Mouse (Mus musculus): Measurements from ENCODE around the gene Tcp11l1. TPM values are rescaled to one million over a fixed set of nuclear protein-coding genes. Genes with fewer than 3 reads are reported as not detected.

The Tcp11l1 gene
- polyA plus RNA-seq, 1 experiment from 2014 or later: 4.6 TPM

DNA sequence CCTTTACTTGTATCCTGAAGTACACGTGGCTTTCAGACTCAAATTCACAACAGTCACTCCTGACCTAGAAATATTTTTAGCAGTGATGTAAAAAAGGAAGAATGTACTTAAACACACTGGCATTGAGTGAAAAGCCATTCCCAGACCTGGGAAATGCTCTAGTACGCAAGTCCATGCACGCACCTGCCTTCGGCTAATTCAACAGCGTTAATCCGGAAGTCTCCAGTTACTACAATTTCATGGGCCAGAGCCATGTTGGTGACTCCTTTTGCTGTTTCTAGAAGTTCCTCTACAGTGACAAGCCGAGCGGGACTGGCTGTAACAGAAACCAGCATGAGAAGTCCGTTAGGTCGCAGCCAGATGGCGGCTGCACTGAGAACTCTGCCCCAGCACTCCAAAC lies 12.3 kb downstream of the Tcp11l1 start:
- Histone ChIP-seq H3K36me3 (ENCODE audit: control insufficient read depth, insufficient read depth) (no peaks in the 10 kb centered on the region), H3K4me2 (ENCODE audit: low read depth, low read length) (no peak overlapping the region), H3K9me3 (replicated peaks; ENCODE audit: control insufficient read depth, low read length) (no peaks in the 10 kb centered on the region), H3K9ac (ENCODE audit: low read depth, low read length) (no peak overlapping the region), H3K27ac (ENCODE audit: low read length) (no peak overlapping the region), H3K4me3 (ENCODE audit: low read depth, low read length) (no peak overlapping the region), H3K4me1 (ENCODE audit: control insufficient read depth, low read depth, low read length) (no peaks in the 10 kb centered on the region; the same call in 1 of the 2 replicates), H3K27me3 (ENCODE audit: control insufficient read depth, insufficient read depth, low read depth, low read length) (no peaks in the 10 kb centered on the region)
- ATAC-seq (ENCODE audit: low read depth): no peak
- 74% methylated on average over 11 of the region's 11 CpGs for WGBS (ENCODE audit: insufficient replicate concordance)

DNA sequence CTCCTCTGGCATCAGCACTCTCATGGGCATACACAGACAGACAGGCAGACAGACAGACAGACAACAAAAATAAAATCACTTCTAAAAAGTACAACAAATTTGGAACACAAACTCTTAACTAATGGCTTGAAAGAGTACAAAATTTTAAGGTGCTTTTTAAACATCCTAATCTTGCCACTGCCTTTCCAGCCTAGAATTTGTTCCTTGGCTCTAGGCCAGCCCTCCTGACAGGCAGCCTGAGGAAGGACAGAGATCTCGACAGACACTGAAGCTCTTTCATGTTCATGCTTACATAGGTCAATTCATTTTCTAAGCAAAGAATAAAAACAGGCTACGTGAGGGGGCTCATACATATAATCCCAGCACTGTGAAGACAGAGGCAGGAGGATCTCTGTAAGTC lies 19.4 kb downstream of the Tcp11l1 start:
- 41% methylated on average over 2 of the region's 2 CpGs for WGBS (ENCODE audit: insufficient replicate concordance)
- H3K27ac ChIP-seq (ENCODE audit: low read length): no peak overlapping the region
- H3K4me3 ChIP-seq (ENCODE audit: low read depth, low read length): no peak overlapping the region
- no peaks in the 10 kb centered on the region for H3K36me3 ChIP-seq (ENCODE audit: control insufficient read depth, insufficient read depth)
- H3K4me2 ChIP-seq (ENCODE audit: low read depth, low read length): no peak overlapping the region
- ATAC-seq (ENCODE audit: low read depth): no peak
- no peak overlapping the region for H3K9ac ChIP-seq (ENCODE audit: low read depth, low read length)
- H3K4me1 ChIP-seq (ENCODE audit: control insufficient read depth, low read depth, low read length): peaks cover 4% of the 10 kb centered on the region; the same call in 1 of the 2 replicates
- H3K9me3 ChIP-seq (replicated peaks; ENCODE audit: control insufficient read depth, low read length): no peaks in the 10 kb centered on the region
- H3K27me3 ChIP-seq (ENCODE audit: control insufficient read depth, insufficient read depth, low read depth, low read length): no peaks in the 10 kb centered on the region

DNA sequence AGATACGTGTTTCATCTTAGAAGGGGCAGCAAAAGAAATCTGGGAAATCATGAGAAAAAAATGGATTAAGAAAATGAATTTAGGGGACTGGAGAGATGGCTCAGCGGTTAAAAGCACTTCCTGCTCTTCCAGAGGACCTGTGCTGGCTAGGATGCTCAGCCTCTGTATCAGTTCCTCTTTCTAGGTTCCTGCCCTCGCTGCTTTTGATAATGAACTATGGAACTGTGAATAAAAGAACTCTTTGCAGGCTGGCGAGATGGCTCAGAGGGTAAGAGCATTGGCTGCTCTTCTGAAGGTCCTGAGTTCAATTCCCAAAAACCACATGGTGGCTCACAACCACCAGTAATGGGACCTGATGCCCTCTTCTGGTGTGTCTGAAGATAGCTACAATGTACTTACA lies 21.2 kb downstream of the Tcp11l1 start:
- 30% methylated on average over 4 of the region's 4 CpGs for WGBS (ENCODE audit: insufficient replicate concordance)
- Histone ChIP-seq H3K36me3 (ENCODE audit: control insufficient read depth, insufficient read depth) (no peaks in the 10 kb centered on the region), H3K9ac (ENCODE audit: low read depth, low read length) (no peak overlapping the region), H3K4me3 (ENCODE audit: low read depth, low read length) (no peak overlapping the region), H3K4me1 (ENCODE audit: control insufficient read depth, low read depth, low read length) (peaks cover 4% of the 10 kb centered on the region; the same call in 1 of the 2 replicates), H3K27ac (ENCODE audit: low read length) (no peak overlapping the region), H3K9me3 (replicated peaks; ENCODE audit: control insufficient read depth, low read length) (no peaks in the 10 kb centered on the region), H3K27me3 (ENCODE audit: control insufficient read depth, insufficient read depth, low read depth, low read length) (no peaks in the 10 kb centered on the region), H3K4me2 (ENCODE audit: low read depth, low read length) (no peak overlapping the region)
- no peak for ATAC-seq (ENCODE audit: low read depth)

DNA sequence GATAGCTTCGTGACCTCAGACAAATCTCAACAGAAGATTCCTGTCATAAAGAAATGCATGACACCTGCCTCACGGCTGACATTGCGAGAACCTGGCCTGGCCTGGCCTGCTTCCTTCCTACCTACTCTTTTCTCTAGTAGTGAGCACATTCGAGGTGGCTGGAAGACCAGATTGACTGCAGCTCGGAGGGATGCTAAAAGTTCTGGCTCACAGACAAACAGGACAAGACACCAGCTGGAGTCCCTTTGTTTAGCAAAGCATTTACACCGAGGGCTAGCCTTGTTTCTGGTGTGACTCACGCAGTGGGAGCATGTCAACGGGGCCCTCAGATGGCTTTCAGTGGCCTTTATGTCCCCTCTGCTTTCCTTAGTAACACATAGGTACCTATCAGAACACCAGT lies 23.2 kb downstream of the Tcp11l1 start:
- H3K27ac ChIP-seq (ENCODE audit: low read length): 0 out of 2 replicates have a peak overlapping the region, but pooled peaks have one; percentile 7
- no peaks in the 10 kb centered on the region for H3K36me3 ChIP-seq (ENCODE audit: control insufficient read depth, insufficient read depth)
- H3K27me3 ChIP-seq (ENCODE audit: control insufficient read depth, insufficient read depth, low read depth, low read length): no peaks in the 10 kb centered on the region
- no peaks in the 10 kb centered on the region for H3K9me3 ChIP-seq (replicated peaks; ENCODE audit: control insufficient read depth, low read length)
- no peak overlapping the region for H3K4me3 ChIP-seq (ENCODE audit: low read depth, low read length)
- WGBS (ENCODE audit: insufficient replicate concordance): 60% methylated on average over 8 of the region's 8 CpGs
- H3K4me2 ChIP-seq (ENCODE audit: low read depth, low read length): no peak overlapping the region
- no peak for ATAC-seq (ENCODE audit: low read depth)
- H3K4me1 ChIP-seq (ENCODE audit: control insufficient read depth, low read depth, low read length): peaks cover 4% of the 10 kb centered on the region; the same call in 1 of the 2 replicates
- H3K9ac ChIP-seq (ENCODE audit: low read depth, low read length): no peak overlapping the region

DNA sequence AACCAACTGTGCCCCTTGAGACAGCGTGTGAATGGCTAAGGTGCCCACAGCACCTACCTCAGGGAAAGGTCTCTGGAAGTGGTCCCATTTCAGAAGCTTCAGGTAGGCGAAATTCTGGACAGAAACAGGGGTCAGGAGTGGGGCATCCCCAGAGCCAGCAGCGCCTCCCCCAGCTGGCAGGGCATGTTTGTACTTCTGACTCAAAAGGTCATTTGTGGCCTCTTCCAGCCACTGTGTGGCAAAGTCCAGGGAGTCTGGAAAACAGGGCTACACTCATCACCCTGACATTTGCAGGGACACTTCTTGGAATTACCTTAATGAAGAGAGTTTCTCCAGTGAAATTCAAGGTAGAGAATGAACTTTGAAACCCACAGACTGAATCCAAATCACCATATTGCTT lies 23.6 kb downstream of the Tcp11l1 start:
- Histone ChIP-seq H3K4me1 (ENCODE audit: control insufficient read depth, low read depth, low read length) (peaks cover 4% of the 10 kb centered on the region; the same call in 1 of the 2 replicates), H3K27ac (ENCODE audit: low read length) (0 out of 2 replicates have a peak overlapping the region, but pooled peaks have one; percentile 7), H3K4me3 (ENCODE audit: low read depth, low read length) (no peak overlapping the region), H3K36me3 (ENCODE audit: control insufficient read depth, insufficient read depth) (no peaks in the 10 kb centered on the region), H3K4me2 (ENCODE audit: low read depth, low read length) (no peak overlapping the region), H3K9me3 (replicated peaks; ENCODE audit: control insufficient read depth, low read length) (no peaks in the 10 kb centered on the region), H3K9ac (ENCODE audit: low read depth, low read length) (no peak overlapping the region), H3K27me3 (ENCODE audit: control insufficient read depth, insufficient read depth, low read depth, low read length) (no peaks in the 10 kb centered on the region)
- WGBS (ENCODE audit: insufficient replicate concordance): 39% methylated on average over 3 of the region's 3 CpGs
- peak; percentile 66 for ATAC-seq (ENCODE audit: low read depth)

DNA sequence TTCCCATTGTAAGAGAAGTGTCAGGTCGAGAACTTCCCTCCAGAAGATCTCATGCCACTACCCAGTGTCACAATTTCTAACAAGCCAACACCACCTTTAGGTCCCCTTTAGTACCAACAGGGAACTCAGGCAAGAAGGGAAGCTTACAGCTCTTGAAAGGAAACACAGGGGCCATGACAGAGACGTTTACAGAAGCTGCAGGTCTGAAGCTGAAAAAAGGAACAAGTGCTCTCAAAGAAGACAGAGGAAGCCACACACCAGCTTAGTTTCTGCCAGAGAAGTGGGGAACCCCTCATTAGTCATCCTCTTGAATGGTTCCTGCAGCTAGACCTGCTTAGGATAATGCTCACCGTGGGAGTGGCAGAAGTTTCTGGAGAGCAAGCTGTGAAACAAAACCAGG lies 24.7 kb downstream of the Tcp11l1 start:
- 16% methylated on average over 3 of the region's 3 CpGs for WGBS (ENCODE audit: insufficient replicate concordance)
- no peaks in the 10 kb centered on the region for H3K27me3 ChIP-seq (ENCODE audit: control insufficient read depth, insufficient read depth, low read depth, low read length)
- ATAC-seq (ENCODE audit: low read depth): no peak
- H3K9me3 ChIP-seq (replicated peaks; ENCODE audit: control insufficient read depth, low read length): no peaks in the 10 kb centered on the region
- no peak overlapping the region for H3K4me3 ChIP-seq (ENCODE audit: low read depth, low read length)
- H3K36me3 ChIP-seq (ENCODE audit: control insufficient read depth, insufficient read depth): no peaks in the 10 kb centered on the region
- no peak overlapping the region for H3K4me2 ChIP-seq (ENCODE audit: low read depth, low read length)
- no peak overlapping the region for H3K9ac ChIP-seq (ENCODE audit: low read depth, low read length)
- peaks cover 4% of the 10 kb centered on the region; the same call in 1 of the 2 replicates for H3K4me1 ChIP-seq (ENCODE audit: control insufficient read depth, low read depth, low read length)
- H3K27ac ChIP-seq (ENCODE audit: low read length): no peak overlapping the region

DNA sequence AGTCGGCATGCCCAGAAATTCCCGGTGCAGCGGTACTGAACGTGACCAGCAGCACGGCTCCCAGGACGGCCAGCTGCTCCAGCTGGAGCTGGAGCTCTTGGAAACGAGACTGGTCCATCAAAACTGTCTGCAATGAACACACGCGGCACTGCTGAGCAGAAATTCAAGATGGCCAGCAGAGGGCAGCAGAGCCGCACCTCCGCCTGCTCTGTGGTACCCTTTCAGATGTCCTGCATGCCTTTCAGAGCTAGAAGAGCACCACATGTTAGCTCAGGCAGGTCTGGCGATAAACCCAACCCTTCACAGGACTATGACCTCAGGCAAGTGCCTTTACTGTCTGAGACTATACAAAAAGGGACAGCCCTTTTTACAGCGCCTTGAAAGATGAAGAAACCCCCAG lies 26.6 kb downstream of the Tcp11l1 start:
- Histone ChIP-seq H3K4me3 (ENCODE audit: low read depth, low read length) (no peak overlapping the region), H3K9me3 (replicated peaks; ENCODE audit: control insufficient read depth, low read length) (no peaks in the 10 kb centered on the region), H3K27me3 (ENCODE audit: control insufficient read depth, insufficient read depth, low read depth, low read length) (no peaks in the 10 kb centered on the region), H3K9ac (ENCODE audit: low read depth, low read length) (no peak overlapping the region), H3K27ac (ENCODE audit: low read length) (no peak overlapping the region), H3K4me1 (ENCODE audit: control insufficient read depth, low read depth, low read length) (peaks cover 4% of the 10 kb centered on the region; the same call in 1 of the 2 replicates), H3K36me3 (ENCODE audit: control insufficient read depth, insufficient read depth) (no peaks in the 10 kb centered on the region), H3K4me2 (ENCODE audit: low read depth, low read length) (0 out of 2 replicates have a peak overlapping the region, but pooled peaks have one; percentile 24)
- 7% methylated on average over 13 of the region's 13 CpGs for WGBS (ENCODE audit: insufficient replicate concordance)
- ATAC-seq (ENCODE audit: low read depth): peak; percentile 69

DNA sequence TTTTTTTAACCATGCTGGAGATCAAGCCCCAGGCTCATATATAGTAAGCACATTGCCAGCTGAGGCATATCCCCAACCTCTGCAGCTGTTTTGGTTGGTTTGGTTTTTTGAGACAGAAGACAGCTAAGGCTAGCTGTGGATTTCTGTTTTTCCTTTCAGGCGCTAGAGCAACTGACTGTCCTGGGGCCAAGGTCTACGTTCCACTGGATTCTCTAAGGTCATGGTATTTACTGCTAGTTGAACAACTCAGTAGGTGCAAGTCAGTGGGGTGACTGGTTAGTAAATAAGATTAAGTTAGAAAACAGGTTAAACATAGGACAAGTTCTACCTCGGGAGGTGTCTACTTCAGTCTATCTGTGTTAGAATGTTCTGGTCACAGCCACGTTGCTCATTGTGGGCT lies 27.2 kb downstream of the Tcp11l1 start:
- WGBS (ENCODE audit: insufficient replicate concordance): 59% methylated on average over 4 of the region's 4 CpGs
- 0 out of 2 replicates have a peak overlapping the region, but pooled peaks have one; percentile 24 for H3K4me2 ChIP-seq (ENCODE audit: low read depth, low read length)

DNA sequence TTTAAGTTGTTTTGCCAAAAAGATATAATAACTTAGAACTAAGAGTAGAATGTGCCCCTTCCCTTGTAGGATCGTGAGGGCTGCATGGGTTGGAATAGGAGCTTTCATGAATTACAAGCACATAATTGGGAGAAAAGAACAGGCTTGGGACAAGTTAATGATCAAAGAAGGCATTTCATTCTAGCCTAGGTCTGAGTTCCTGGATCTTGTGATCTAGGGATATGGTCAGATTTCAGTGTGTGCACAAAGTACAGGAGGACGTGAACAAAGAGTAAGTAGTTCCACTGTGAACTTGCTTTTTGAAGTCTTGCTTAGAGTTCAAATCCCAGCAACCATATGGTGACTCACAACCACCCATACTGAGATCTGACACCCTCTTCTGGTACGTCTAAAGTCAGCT lies 34.6 kb downstream of the Tcp11l1 start:
- Histone ChIP-seq H3K27me3 (ENCODE audit: control insufficient read depth, insufficient read depth, low read depth, low read length) (no peaks in the 10 kb centered on the region), H3K4me2 (ENCODE audit: low read depth, low read length) (no peak overlapping the region), H3K9me3 (replicated peaks; ENCODE audit: control insufficient read depth, low read length) (no peaks in the 10 kb centered on the region), H3K27ac (ENCODE audit: low read length) (no peak overlapping the region), H3K36me3 (ENCODE audit: control insufficient read depth, insufficient read depth) (no peaks in the 10 kb centered on the region), H3K4me1 (ENCODE audit: control insufficient read depth, low read depth, low read length) (no peaks in the 10 kb centered on the region), H3K9ac (ENCODE audit: low read depth, low read length) (no peak overlapping the region), H3K4me3 (ENCODE audit: low read depth, low read length) (no peak overlapping the region)
- 65% methylated on average over 3 of the region's 3 CpGs for WGBS (ENCODE audit: insufficient replicate concordance)
- ATAC-seq (ENCODE audit: low read depth): no peak

More for the DNA sequence above, 27.2 kb downstream of the Tcp11l1 start:
- 0 out of 2 replicates have a peak, but pooled peaks have one; percentile 25 for ATAC-seq (ENCODE audit: low read depth)
- no peaks in the 10 kb centered on the region for H3K9me3 ChIP-seq (replicated peaks; ENCODE audit: control insufficient read depth, low read length)
- no peak overlapping the region for H3K27ac ChIP-seq (ENCODE audit: low read length)
- no peak overlapping the region for H3K9ac ChIP-seq (ENCODE audit: low read depth, low read length)
- no peak overlapping the region for H3K4me3 ChIP-seq (ENCODE audit: low read depth, low read length)
- peaks cover 4% of the 10 kb centered on the region; the same call in 1 of the 2 replicates for H3K4me1 ChIP-seq (ENCODE audit: control insufficient read depth, low read depth, low read length)
- H3K36me3 ChIP-seq (ENCODE audit: control insufficient read depth, insufficient read depth): no peaks in the 10 kb centered on the region
- H3K27me3 ChIP-seq (ENCODE audit: control insufficient read depth, insufficient read depth, low read depth, low read length): no peaks in the 10 kb centered on the region
